Mouse (Mus musculus) CH12.LX (cell line): Measurements from ENCODE around the gene Plcxd2. TPM values are rescaled to one million over a fixed set of nuclear protein-coding genes. Genes with fewer than 3 reads are reported as not detected.

ENCODE experiments used
- DNase-seq: peaks from one replicate; pipeline ENCODE4 v3.0.0-alpha.2; 2013; ENCODE audit errors: extremely low read depth
- H3K27ac ChIP-seq: 2 replicates; pipeline ENCODE4 v1.5.1; 2012; ENCODE audit warnings: low read depth, mild to moderate bottlenecking, control low read depth, moderate library complexity; ENCODE audit not compliant: insufficient read depth
- H3K27me3 ChIP-seq: replicated peaks from 2 replicates; pipeline ENCODE3; 2012; ENCODE audit warnings: inconsistent platforms
- H3K36me3 ChIP-seq, 2 experiments: replicated peaks in 1 of 2; 2 replicates each; pipeline versions ENCODE3 to v1.6.1; 2012; ENCODE audit warnings: inconsistent platforms in 1 of 2, low read length in 1 of 2, mild to moderate bottlenecking in 1 of 2, mixed read lengths in 1 of 2, moderate library complexity in 1 of 2; ENCODE audit not compliant: control insufficient read depth in 1 of 2, insufficient read depth in 1 of 2
- H3K4me1 ChIP-seq, 2 experiments: 2 replicates each; pipeline ENCODE4 v1.6.1; 2012; ENCODE audit warnings: inconsistent platforms in 1 of 2, moderate library complexity in 1 of 2; ENCODE audit not compliant: insufficient read depth in 2 of 2, control insufficient read depth in 1 of 2
- H3K4me2 ChIP-seq: 2 replicates; pipeline ENCODE4 v1.6.1; 2012; ENCODE audit warnings: low read depth, mild to moderate bottlenecking, control low read depth; ENCODE audit not compliant: poor library complexity, insufficient read depth, severe bottlenecking
- H3K4me3 ChIP-seq, 3 experiments: fragments of 150-350 bp in 1 of 3; sonication (generic) in 1 of 3; replicated peaks in 1 of 3; 2 replicates each; pipeline versions ENCODE3 to v1.5.1; 2011 to 2012; ENCODE audit warnings: low read depth in 2 of 3, low read length in 2 of 3, mild to moderate bottlenecking in 2 of 3, moderate library complexity in 2 of 3, control low read depth in 1 of 3, improper control_type of control experiment in 1 of 3, inconsistent platforms in 1 of 3, mixed read lengths in 1 of 3; ENCODE audit not compliant: poor library complexity in 1 of 3
- H3K79me2 ChIP-seq: replicated peaks from 2 replicates; pipeline ENCODE4 v1.6.1; 2012; ENCODE audit warnings: mild to moderate bottlenecking, moderate library complexity; ENCODE audit not compliant: control insufficient read depth, poor library complexity, insufficient read depth, severe bottlenecking; ENCODE audit errors: extremely low read depth
- H3K9ac ChIP-seq: 2 replicates; pipeline ENCODE4 v1.6.1; 2012; ENCODE audit warnings: low read depth, mild to moderate bottlenecking, control low read depth, moderate library complexity; ENCODE audit not compliant: insufficient read depth
- H3K9me3 ChIP-seq: replicated peaks from 2 replicates; pipeline ENCODE3; 2012; ENCODE audit warnings: low read length, inconsistent platforms, mixed read lengths
- BHLHE40 ChIP-seq: IDR thresholded peaks from 2 replicates; pipeline ENCODE4 v1.6.1; 2011; ENCODE audit warnings: mild to moderate bottlenecking, low read depth, low read length, improper control_type of control experiment
- CTCF ChIP-seq, 2 experiments: IDR thresholded peaks in 1 of 2; conservative IDR thresholded peaks in 1 of 2; 2 replicates each; pipeline ENCODE4 v1.5.1; 2011 to 2012; ENCODE audit warnings: low read depth in 2 of 2, low read length in 2 of 2, improper control_type of control experiment in 1 of 2, inconsistent platforms in 1 of 2, mild to moderate bottlenecking in 1 of 2, moderate library complexity in 1 of 2
- E2F4 ChIP-seq: IDR thresholded peaks from 2 replicates; pipeline ENCODE4 v1.6.1; 2011; ENCODE audit warnings: low read depth, low read length, improper control_type of control experiment; ENCODE audit not compliant: insufficient replicate concordance
- ELF1 ChIP-seq: IDR thresholded peaks from 2 replicates; pipeline ENCODE4 v1.6.1; 2014; ENCODE audit warnings: low read depth, mild to moderate bottlenecking, inconsistent platforms, low read length, improper control_type of control experiment
- JUND ChIP-seq: conservative IDR thresholded peaks from 2 replicates; pipeline ENCODE4 v1.6.1; 2011; ENCODE audit warnings: low read depth, low read length, improper control_type of control experiment
- KAT2A ChIP-seq: IDR thresholded peaks from 2 replicates; pipeline ENCODE4 v1.6.1; 2012; ENCODE audit warnings: low read length, improper control_type of control experiment, inconsistent platforms; ENCODE audit not compliant: insufficient replicate concordance
- MXI1 ChIP-seq: IDR thresholded peaks from 2 replicates; pipeline ENCODE4 v1.6.1; 2011; ENCODE audit warnings: mild to moderate bottlenecking, low read depth, low read length, improper control_type of control experiment
- MYC ChIP-seq: IDR thresholded peaks from 2 replicates; pipeline ENCODE4 v1.6.1; 2011; ENCODE audit warnings: low read depth, mild to moderate bottlenecking, improper control_type of control experiment, low read length
- NELFE ChIP-seq: IDR thresholded peaks from 2 replicates; pipeline ENCODE4 v1.6.1; 2011; ENCODE audit warnings: low read depth, low read length, improper control_type of control experiment
- NRF1 ChIP-seq: IDR thresholded peaks from 2 replicates; pipeline ENCODE4 v1.6.1; 2014; ENCODE audit warnings: low read depth, mild to moderate bottlenecking, inconsistent platforms, low read length, improper control_type of control experiment, moderate library complexity
- PAX5 ChIP-seq: IDR thresholded peaks from 2 replicates; pipeline ENCODE4 v1.6.1; 2012; ENCODE audit warnings: low read length, inconsistent platforms, mixed read lengths
- POLR2A ChIP-seq: IDR thresholded peaks from 2 replicates; pipeline ENCODE4 v1.6.1; 2011; ENCODE audit warnings: low read depth, mild to moderate bottlenecking, improper control_type of control experiment, low read length
- RAD21 ChIP-seq: IDR thresholded peaks from 2 replicates; pipeline ENCODE4 v1.6.1; 2011; ENCODE audit warnings: low read depth, mild to moderate bottlenecking, low read length, improper control_type of control experiment, moderate library complexity
- RCOR1 ChIP-seq: conservative IDR thresholded peaks from 2 replicates; pipeline ENCODE4 v1.6.1; 2012; ENCODE audit warnings: low read depth, mild to moderate bottlenecking, inconsistent platforms, low read length, improper control_type of control experiment
- TBP ChIP-seq: conservative IDR thresholded peaks from 2 replicates; pipeline ENCODE4 v1.6.1; 2011; ENCODE audit warnings: low read depth, low read length, improper control_type of control experiment
- USF1 ChIP-seq: IDR thresholded peaks from 2 replicates; pipeline ENCODE4 v1.6.1; 2014; ENCODE audit warnings: low read depth, mild to moderate bottlenecking, inconsistent platforms, low read length, improper control_type of control experiment
- ZKSCAN1 ChIP-seq: IDR thresholded peaks from 2 replicates; pipeline ENCODE4 v1.6.1; 2012; ENCODE audit warnings: low read depth, inconsistent platforms, low read length, improper control_type of control experiment, borderline replicate concordance
- ZMIZ1 ChIP-seq: IDR thresholded peaks from 2 replicates; pipeline ENCODE4 v1.6.1; 2012; ENCODE audit warnings: low read depth, mild to moderate bottlenecking, inconsistent platforms, low read length, improper control_type of control experiment
- ZNF384 ChIP-seq: IDR thresholded peaks from 2 replicates; pipeline ENCODE4 v1.6.1; 2012; ENCODE audit warnings: low read depth, low read length, improper control_type of control experiment, inconsistent platforms
- dilution Hi-C: fragments of 300-500 bp; cut with MboI; formaldehyde crosslinking; loops from 2 replicates; pipeline ENCODE4 v1.14.3; 2020; ENCODE audit warnings: low sequenced_read_pairs; ENCODE audit not compliant: extremely low pct_unique_long_range_greater_than_20kb, extremely low pct_ligation_motif_present
- in situ Hi-C: fragments of 300-500 bp; cut with MboI; formaldehyde crosslinking; loops from 3 replicates; pipeline ENCODE4 v1.14.3; 2019; ENCODE audit warnings: low sequenced_read_pairs, low pct_ligation_motif_present, low pct_unique_long_range_greater_than_20kb, mixed read lengths
- polyA plus RNA-seq: library from polyadenylated mRNA; unstranded; fragments of >175 nt; gene quantifications from 2 replicates; pipeline ENCODE4 v1.2.1, GENCODE M21; 2012; ENCODE audit warnings: low read depth; ENCODE audit not compliant: insufficient read length
- total RNA-seq, 2 experiments: library from RNA; depleted of rRNA; stranded (reverse); fragments of 300-350 nt in 1 of 2; fragments of >200 nt in 1 of 2; gene quantifications; 2 replicates each; pipeline ENCODE4 v1.2.3; 2012 to 2014

Plcxd2 gene
- total and polyA plus RNA-seq, 3 experiments = not detected

GRCm38 (mm10) chr16:45936521-45936920, 73.5 kb downstream of the Plcxd2 start:
- Histone ChIP-seq H3K4me3 (no peak overlapping the region), H3K4me1 (peaks cover 3 to 27% of the 10 kb centered on the region in 2 experiments; a peak in 3 of 4 replicates), H3K36me3 (no peaks in the 10 kb centered on the region), H3K79me2 (no peaks in the 10 kb centered on the region)
- dilution Hi-C loops (no loop called here), in situ Hi-C loops (no loop called here)
- no peak for TF ChIP-seq ELF1
- TF ChIP-seq, all 38 proteins: peak for 0
- no peak overlapping the region for H3K27ac ChIP-seq
- H3K9me3 ChIP-seq = peaks cover 7% of the 10 kb centered on the region
- H3K9ac ChIP-seq = no peak overlapping the region
- H3K4me2 ChIP-seq = no peak overlapping the region
- no peak for DNase-seq
- no peaks in the 10 kb centered on the region for H3K27me3 ChIP-seq

- TF ChIP-seq POLR2A (no peak), ZMIZ1 (no peak), TBP (no peak), E2F4 (no peak), CTCF (conservative IDR thresholded peaks at IDR 0.05 in 1 of 2, IDR thresholded peaks at IDR 0.05 in 1 of 2; ENCODE audit: low read depth in 2 of 2, low read length in 2 of 2) (no peak)
- Histone ChIP-seq H3K4me1 (peaks cover 3 to 22% of the 10 kb centered on the region in 2 experiments; a peak in 3 of 4 replicates), H3K9me3 (peaks cover 7% of the 10 kb centered on the region), H3K4me3 (no peak overlapping the region), H3K27ac (no peak overlapping the region), H3K79me2 (no peaks in the 10 kb centered on the region), H3K9ac (no peak overlapping the region), H3K36me3 (no peaks in the 10 kb centered on the region), H3K4me2 (no peak overlapping the region), H3K27me3 (no peaks in the 10 kb centered on the region)
- in situ Hi-C loops (no loop called here), dilution Hi-C loops (no loop called here)
- DNase-seq = no peak
These were observed 74.0 kb downstream of the Plcxd2 start for GRCm38 (mm10) chr16:45935956-45936483.

GRCm38 (mm10) chr16:45934721-45935407, 75.2 kb downstream of the Plcxd2 start:
- TF ChIP-seq RAD21 = no peak
- TF ChIP-seq ELF1 = no peak
- no peak for TF ChIP-seq ZMIZ1
- no peak for TF ChIP-seq JUND
- TF ChIP-seq RCOR1 = no peak
- TF ChIP-seq NELFE = no peak
- no peak for TF ChIP-seq USF1
- TF ChIP-seq NRF1 = no peak
- no peak for TF ChIP-seq PAX5
- TF ChIP-seq KAT2A = no peak
- no peak for TF ChIP-seq ZNF384
- no peak for TF ChIP-seq BHLHE40
- no peak for TF ChIP-seq MXI1
- no peak for TF ChIP-seq MYC
- TF ChIP-seq ZKSCAN1 = no peak
- TF ChIP-seq, all 38 proteins: peak for 0
- Histone ChIP-seq H3K4me2 (no peak overlapping the region), H3K79me2 (no peaks in the 10 kb centered on the region), H3K27me3 (no peaks in the 10 kb centered on the region), H3K36me3 (no peaks in the 10 kb centered on the region), H3K27ac (no peak overlapping the region), H3K4me3 (no peak overlapping the region), H3K9me3 (peaks cover 7% of the 10 kb centered on the region), H3K4me1 (peaks cover 0 to 14% of the 10 kb centered on the region in 2 experiments; a peak in 2 of 4 replicates), H3K9ac (no peak overlapping the region)
- dilution Hi-C loops = no loop called here
- in situ Hi-C loops = no loop called here
- DNase-seq = no peak
